Mouse (Mus musculus) heart, embryonic 16.5 days (tissue): ENCODE results near the gene Mtx3. TPM values are rescaled to one million over a fixed set of nuclear protein-coding genes. Genes with fewer than 3 reads are reported as not detected.

Experiments
- ATAC-seq: fragments of 200-750 bp; cut with Nextera tagmentation; replicated peaks from 2 replicates; pipeline ENCODE4 v1.8.0; 2017; ENCODE audit warnings: moderate number of reproducible peaks; ENCODE audit not compliant: insufficient read depth, low FRiP score; ENCODE audit errors: extremely low read depth
- H3K27ac ChIP-seq: fragments of 300-500 bp; sonication (generic); 2 replicates; pipeline ENCODE4 v1.5.1; 2014; ENCODE audit warnings: mild to moderate bottlenecking, low read length, control low read depth, moderate library complexity
- H3K27me3 ChIP-seq: fragments of 300-500 bp; sonication (generic); 2 replicates; pipeline ENCODE4 v1.6.1; 2014; ENCODE audit warnings: low read length, mixed read lengths; ENCODE audit not compliant: control insufficient read depth, insufficient read depth
- H3K36me3 ChIP-seq: fragments of 300-500 bp; sonication (generic); 2 replicates; pipeline ENCODE4 v1.6.1; 2014; ENCODE audit not compliant: control insufficient read depth, insufficient read depth
- H3K4me1 ChIP-seq: fragments of 300-500 bp; sonication (generic); 2 replicates; pipeline ENCODE4 v1.6.1; 2014; ENCODE audit warnings: low read length, mixed read lengths; ENCODE audit not compliant: control insufficient read depth, insufficient read depth
- H3K4me2 ChIP-seq: fragments of 300-500 bp; sonication (generic); 2 replicates; pipeline ENCODE4 v1.6.1; 2014; ENCODE audit warnings: low read depth, mild to moderate bottlenecking, control low read depth, low read length
- H3K4me3 ChIP-seq: fragments of 300-500 bp; sonication (generic); 2 replicates; pipeline ENCODE4 v1.5.1; 2014; ENCODE audit warnings: mild to moderate bottlenecking, control low read depth, low read length
- H3K9ac ChIP-seq: fragments of 300-500 bp; sonication (generic); 2 replicates; pipeline ENCODE4 v1.6.1; 2014; ENCODE audit warnings: low read length, control low read depth
- H3K9me3 ChIP-seq: fragments of 300-500 bp; sonication (generic); replicated peaks from 2 replicates; pipeline ENCODE4 v1.6.1; 2016; ENCODE audit warnings: low read length; ENCODE audit not compliant: control insufficient read depth
- WGBS: fragments of 180-500 bp; shearing (Covaris S2); extraction: QIAGEN DNeasy Blood & Tissue Kit; methylation state at CpG from one replicate; pipeline ENCODE4 v1.1.7; 2014; 5-methylcytosine and 5-hydroxymethylcytosine counted together
- polyA plus RNA-seq: library from polyadenylated mRNA; unstranded; fragments of >200 nt; fragmentation: Nextera tagmentation; extraction: Ambion mirVana; gene quantifications from 2 replicates; pipeline ENCODE4 v1.2.1, GENCODE M21; 2015

The Mtx3 gene
- polyA plus RNA-seq, 1 experiment from 2014 or later, result 3.0 TPM

DNA sequence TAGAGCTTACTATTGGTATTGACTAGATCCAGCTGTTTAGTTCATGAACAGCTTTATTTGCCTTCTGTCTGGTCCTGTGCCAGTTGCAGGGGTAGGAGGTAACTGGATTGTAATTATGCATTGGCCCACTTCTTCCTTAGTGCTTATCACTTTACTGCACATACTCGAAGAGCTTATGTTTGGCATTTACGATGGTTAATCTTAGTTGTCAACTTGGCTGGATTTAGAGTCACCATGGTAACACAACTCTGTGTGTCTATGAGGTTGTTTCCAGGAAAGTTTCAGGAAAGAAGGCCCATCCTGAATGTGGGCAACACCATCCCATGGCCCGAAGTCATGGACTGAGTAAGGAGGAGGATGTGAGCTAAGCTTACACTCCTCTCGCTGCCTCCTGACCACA, 11.4 kb upstream of the Mtx3 start:
- Histone ChIP-seq H3K9ac (no peak overlapping the region), H3K4me2 (no peak overlapping the region), H3K9me3 (peaks cover 3% of the 10 kb centered on the region; the same call in 1 of the 2 replicates), H3K4me1 (no peaks in the 10 kb centered on the region), H3K4me3 (no peak overlapping the region), H3K36me3 (no peaks in the 10 kb centered on the region), H3K27me3 (no peaks in the 10 kb centered on the region), H3K27ac (no peak overlapping the region)
- no peak for ATAC-seq
- 75% methylated on average over 4 of the region's 4 CpGs for WGBS

GRCm38 (mm10) chr13:92846438-92846837, 1.9 kb downstream of the Mtx3 start:
- H3K27me3 ChIP-seq, result no peaks in the 10 kb centered on the region
- H3K4me2 ChIP-seq, result no peak overlapping the region
- ATAC-seq, result no peak
- H3K9ac ChIP-seq, result no peak overlapping the region
- 84% methylated on average over 4 of the region's 4 CpGs for WGBS
- no peak overlapping the region for H3K4me3 ChIP-seq
- peaks cover 4% of the 10 kb centered on the region; the same call in 1 of the 2 replicates for H3K4me1 ChIP-seq
- H3K27ac ChIP-seq, result no peak overlapping the region
- H3K9me3 ChIP-seq, result no peaks in the 10 kb centered on the region
- peaks cover 32% of the 10 kb centered on the region for H3K36me3 ChIP-seq

DNA sequence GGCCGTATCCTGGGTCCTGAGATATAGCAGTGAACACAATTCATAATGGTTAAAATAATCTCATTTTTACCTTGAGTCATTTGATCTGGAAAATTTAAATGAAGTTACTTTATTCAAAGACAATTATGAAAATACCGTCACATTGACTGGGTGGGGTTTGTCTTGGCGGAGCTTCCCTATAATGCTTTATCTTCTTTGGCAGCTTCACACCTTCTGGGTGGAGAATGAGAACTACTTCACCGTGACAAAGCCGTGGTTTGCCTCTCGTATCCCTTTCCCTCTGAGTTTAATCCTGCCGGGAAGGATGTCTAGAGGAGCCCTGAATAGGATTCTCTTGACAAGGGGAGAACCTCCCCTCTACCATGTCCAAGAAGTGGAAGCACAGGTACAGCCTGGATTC, 2.8 kb downstream of the Mtx3 start:
- WGBS, result 81% methylated on average over 7 of the region's 7 CpGs
- no peak overlapping the region for H3K9ac ChIP-seq
- H3K9me3 ChIP-seq, result no peaks in the 10 kb centered on the region
- H3K27me3 ChIP-seq, result no peaks in the 10 kb centered on the region
- no peak overlapping the region for H3K4me2 ChIP-seq
- peaks cover 35% of the 10 kb centered on the region for H3K36me3 ChIP-seq
- no peak for ATAC-seq
- H3K4me1 ChIP-seq, result peaks cover 4% of the 10 kb centered on the region; the same call in 1 of the 2 replicates
- no peak overlapping the region for H3K27ac ChIP-seq
- H3K4me3 ChIP-seq, result no peak overlapping the region

DNA sequence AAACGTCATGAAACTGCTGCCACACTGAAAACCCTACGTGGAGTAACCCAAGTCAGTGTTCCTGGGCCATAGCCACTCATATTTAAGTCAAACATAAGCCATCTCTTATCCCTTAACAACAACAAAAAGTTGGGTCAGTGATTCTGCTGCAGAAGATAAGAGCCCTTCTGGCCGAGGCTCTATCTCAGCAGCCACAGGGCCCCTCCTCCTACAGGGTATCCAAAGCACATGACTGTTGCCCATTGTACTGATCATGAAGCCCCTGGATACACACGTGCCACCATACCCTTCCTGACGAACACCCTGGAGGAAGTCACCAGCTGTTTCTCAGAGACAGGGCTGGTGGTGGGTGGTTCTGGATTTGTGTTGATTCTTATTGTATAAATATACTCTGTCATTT, 3.4 kb downstream of the Mtx3 start:
- peaks cover 4% of the 10 kb centered on the region; the same call in 1 of the 2 replicates for H3K4me1 ChIP-seq
- no peak overlapping the region for H3K4me2 ChIP-seq
- peaks cover 40% of the 10 kb centered on the region for H3K36me3 ChIP-seq
- no peak overlapping the region for H3K27ac ChIP-seq
- H3K9ac ChIP-seq, result no peak overlapping the region
- ATAC-seq, result no peak
- no peak overlapping the region for H3K4me3 ChIP-seq
- H3K27me3 ChIP-seq, result no peaks in the 10 kb centered on the region
- 62% methylated on average over 5 of the region's 5 CpGs for WGBS
- no peaks in the 10 kb centered on the region for H3K9me3 ChIP-seq

DNA sequence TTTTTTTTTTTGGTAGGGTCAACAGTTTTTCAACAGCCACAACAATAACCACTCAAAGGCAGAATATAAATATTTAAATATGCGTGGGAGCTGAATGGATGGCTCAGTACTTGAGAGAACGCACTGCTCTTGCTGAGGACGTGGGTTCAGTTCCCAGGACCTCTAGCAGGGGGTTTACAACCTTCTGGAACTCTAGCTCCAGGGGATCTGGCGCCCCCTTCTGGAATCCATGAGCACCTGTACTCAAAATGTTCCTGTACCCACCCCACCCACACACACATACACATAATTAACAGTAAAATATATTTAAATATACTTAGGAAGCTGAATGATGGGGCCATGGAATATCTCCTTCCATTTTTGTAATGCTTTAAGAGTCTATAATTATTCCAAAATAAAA, 11.3 kb downstream of the Mtx3 start:
- ATAC-seq, result no peak
- Histone ChIP-seq H3K4me1 (peaks cover 9% of the 10 kb centered on the region), H3K4me3 (no peak overlapping the region), H3K9me3 (0 out of 2 replicates have a peak, but pooled peaks cover 3% of the 10 kb centered on the region), H3K27me3 (no peaks in the 10 kb centered on the region), H3K4me2 (no peak overlapping the region), H3K36me3 (peaks cover 18% of the 10 kb centered on the region), H3K27ac (no peak overlapping the region), H3K9ac (no peak overlapping the region)
- WGBS, result 76% methylated on average over 4 of the region's 4 CpGs

GRCm38 (mm10) chr13:92858808-92859207, 14.2 kb downstream of the Mtx3 start:
- Histone ChIP-seq H3K9me3 (0 out of 2 replicates have a peak, but pooled peaks cover 3% of the 10 kb centered on the region), H3K4me1 (peaks cover 9% of the 10 kb centered on the region), H3K4me3 (no peak overlapping the region), H3K27ac (no peak overlapping the region), H3K36me3 (peaks cover 4% of the 10 kb centered on the region), H3K27me3 (no peaks in the 10 kb centered on the region), H3K9ac (no peak overlapping the region), H3K4me2 (no peak overlapping the region)
- 62% methylated on average over 5 of the region's 5 CpGs for WGBS
- no peak for ATAC-seq

DNA sequence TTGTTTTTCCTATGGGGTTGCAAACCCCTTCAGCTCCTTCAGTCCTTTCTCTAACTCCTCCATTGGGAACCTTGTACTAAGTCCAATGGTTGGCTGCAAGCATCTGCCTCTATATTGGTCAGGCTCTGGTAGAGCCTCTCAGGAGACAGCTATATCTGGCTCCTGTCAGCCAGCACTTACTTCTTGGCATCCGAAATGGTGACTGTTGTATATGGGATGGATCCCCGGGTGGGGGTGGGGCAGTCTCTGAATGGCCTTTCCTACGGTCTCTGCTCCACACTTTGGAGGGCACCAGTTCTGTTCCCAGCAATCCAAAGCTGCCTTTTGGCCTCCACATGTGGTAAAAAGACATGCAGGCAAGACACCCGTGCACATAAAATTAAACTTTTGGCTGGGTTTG, 15.4 kb downstream of the Mtx3 start:
- no peak overlapping the region for H3K4me2 ChIP-seq
- H3K27ac ChIP-seq, result peak overlapping the region; percentile 65
- H3K27me3 ChIP-seq, result no peaks in the 10 kb centered on the region
- peak; percentile 86 for ATAC-seq
- no peak overlapping the region for H3K9ac ChIP-seq
- no peak overlapping the region for H3K4me3 ChIP-seq
- peaks cover under 1% of the 10 kb centered on the region; the same call in 1 of the 2 replicates for H3K36me3 ChIP-seq
- H3K4me1 ChIP-seq, result peaks cover 9% of the 10 kb centered on the region
- WGBS, result 44% methylated on average over 4 of the region's 4 CpGs
- H3K9me3 ChIP-seq, result 0 out of 2 replicates have a peak, but pooled peaks cover 3% of the 10 kb centered on the region

- no peak overlapping the region for H3K27ac ChIP-seq
- H3K4me3 ChIP-seq, result no peak overlapping the region
- WGBS, result 58% methylated on average over 7 of the region's 7 CpGs
Observed at GRCm38 (mm10) chr13:92865358-92865757, 20.8 kb downstream of the Mtx3 start.

GRCm38 (mm10) chr13:92866680-92867079, 22.1 kb downstream of the Mtx3 start:
- H3K27ac ChIP-seq, result no peak overlapping the region
- ATAC-seq, result no peak
- no peak overlapping the region for H3K4me3 ChIP-seq
- no peak overlapping the region for H3K4me2 ChIP-seq
- no peaks in the 10 kb centered on the region for H3K27me3 ChIP-seq
- no peak overlapping the region for H3K9ac ChIP-seq
- 63% methylated on average over 1 of the region's 1 CpGs for WGBS
- H3K36me3 ChIP-seq, result no peaks in the 10 kb centered on the region
- H3K9me3 ChIP-seq, result no peaks in the 10 kb centered on the region
- no peaks in the 10 kb centered on the region for H3K4me1 ChIP-seq

More at GRCm38 (mm10) chr13:92865358-92865757, 20.8 kb downstream of the Mtx3 start:
- Histone ChIP-seq H3K9ac (no peak overlapping the region), H3K27me3 (no peaks in the 10 kb centered on the region), H3K4me2 (no peak overlapping the region), H3K36me3 (no peaks in the 10 kb centered on the region), H3K9me3 (no peaks in the 10 kb centered on the region), H3K4me1 (no peaks in the 10 kb centered on the region; the same call in 1 of the 2 replicates)
- ATAC-seq, result no peak
